Mouse (Mus musculus): Measurements from ENCODE around the gene Lrrk2. TPM values are rescaled to one million over a fixed set of nuclear protein-coding genes. Genes with fewer than 3 reads are reported as not detected.

Gene Lrrk2
- polyA plus RNA-seq, 1 experiment from 2014 or later: 8.3 TPM

DNA sequence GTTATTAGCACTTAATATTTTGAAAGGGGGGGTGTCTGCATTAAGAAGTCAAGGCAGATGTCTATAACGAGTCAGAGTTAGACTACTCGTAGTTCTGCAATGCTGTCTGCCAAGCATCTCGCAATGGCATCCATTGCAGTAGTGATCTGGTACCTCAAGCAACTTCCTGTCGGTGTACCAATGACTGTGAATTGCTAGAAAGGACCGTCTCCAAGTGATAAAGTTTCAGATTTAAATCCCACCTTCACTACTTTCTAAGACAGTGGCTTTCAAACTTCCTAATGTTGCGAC, 12.0 kb upstream of the Lrrk2 start:
- no peaks in the 10 kb centered on the region for H3K9me3 ChIP-seq (ENCODE audit: low read depth, low read length)
- H3K4me1 ChIP-seq (ENCODE audit: insufficient read depth): no peaks in the 10 kb centered on the region
- H3K27ac ChIP-seq (ENCODE audit: low read depth): no peak overlapping the region
- ATAC-seq (ENCODE audit: insufficient read depth): no peak
- H3K4me3 ChIP-seq (ENCODE audit: low read depth, low read length): no peak overlapping the region
- no peak for DNase-seq
- H3K36me3 ChIP-seq (ENCODE audit: insufficient read depth): no peaks in the 10 kb centered on the region
- no peak overlapping the region for H3K4me2 ChIP-seq
- TF ChIP-seq CTCF (IDR thresholded peaks at IDR 0.05; ENCODE audit: low read depth): no peak
- WGBS: 73% methylated on average over 6 of the region's 6 CpGs
- H3K27me3 ChIP-seq (ENCODE audit: insufficient read depth, low read length): no peaks in the 10 kb centered on the region
- H3K9ac ChIP-seq: no peak overlapping the region

DNA sequence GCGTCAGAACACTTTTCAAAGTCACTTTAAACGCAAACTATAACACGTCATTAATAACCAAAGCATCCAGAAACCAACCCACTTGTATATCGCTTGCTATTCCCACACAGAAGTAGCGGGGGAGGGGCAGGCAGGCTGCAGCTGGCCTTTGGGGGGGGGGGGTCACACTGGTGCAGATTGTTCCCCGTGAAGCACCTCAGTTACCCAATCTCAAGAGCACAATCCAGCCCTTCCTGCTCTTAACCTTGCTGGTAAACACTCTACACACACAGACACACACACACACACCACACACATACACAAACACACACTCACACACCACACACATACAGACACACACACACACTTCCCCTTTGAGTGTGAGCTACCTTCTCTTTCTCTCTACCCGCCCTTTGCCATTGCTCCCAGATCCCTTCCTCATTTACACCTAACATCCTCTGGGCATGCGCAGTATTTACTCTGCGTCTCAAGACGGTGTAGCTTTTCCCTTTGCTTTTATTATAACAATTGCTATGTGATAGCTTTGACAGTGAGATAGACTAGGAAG, 8.3 kb upstream of the Lrrk2 start:
- Histone ChIP-seq H3K36me3 (ENCODE audit: insufficient read depth) (no peaks in the 10 kb centered on the region), H3K9me3 (ENCODE audit: low read depth, low read length) (no peaks in the 10 kb centered on the region), H3K4me1 (ENCODE audit: insufficient read depth) (no peaks in the 10 kb centered on the region), H3K4me2 (no peak overlapping the region), H3K4me3 (ENCODE audit: low read depth, low read length) (no peak overlapping the region), H3K27me3 (ENCODE audit: insufficient read depth, low read length) (no peaks in the 10 kb centered on the region), H3K27ac (ENCODE audit: low read depth) (no peak overlapping the region), H3K9ac (no peak overlapping the region)
- WGBS: 57% methylated on average over 10 of the region's 10 CpGs
- TF ChIP-seq CTCF (IDR thresholded peaks at IDR 0.05; ENCODE audit: low read depth): no peak
- DNase-seq: no peak
- peak; percentile 47; the same call in 1 of the 2 replicates for ATAC-seq (ENCODE audit: insufficient read depth)

DNA sequence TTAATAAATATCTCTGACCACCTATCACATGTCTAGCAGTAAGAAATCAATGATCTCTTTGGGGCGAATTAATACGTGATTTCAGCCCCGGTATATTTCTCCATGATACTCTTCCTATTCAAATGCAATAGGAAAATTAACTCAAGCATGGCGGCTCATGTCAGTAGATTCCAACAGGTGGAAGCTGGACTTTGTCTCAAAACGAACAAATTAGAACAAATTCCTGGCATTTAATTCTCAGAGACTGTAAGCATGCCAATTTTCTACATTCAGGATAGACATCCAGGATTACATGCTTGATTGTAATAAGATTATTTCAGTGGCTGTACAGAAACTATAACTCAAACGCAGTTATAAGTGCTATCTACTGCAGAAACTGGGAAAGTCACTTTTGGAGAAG, 7.4 kb upstream of the Lrrk2 start:
- ATAC-seq (ENCODE audit: insufficient read depth) (no peak), DNase-seq (no peak)
- H3K36me3 ChIP-seq (ENCODE audit: insufficient read depth): no peaks in the 10 kb centered on the region
- no peak overlapping the region for H3K27ac ChIP-seq (ENCODE audit: low read depth)
- no peak overlapping the region for H3K9ac ChIP-seq
- 79% methylated on average over 6 of the region's 6 CpGs for WGBS
- H3K9me3 ChIP-seq (ENCODE audit: low read depth, low read length): no peaks in the 10 kb centered on the region
- TF ChIP-seq CTCF (IDR thresholded peaks at IDR 0.05; ENCODE audit: low read depth): no peak
- H3K4me1 ChIP-seq (ENCODE audit: insufficient read depth): no peaks in the 10 kb centered on the region
- no peak overlapping the region for H3K4me3 ChIP-seq (ENCODE audit: low read depth, low read length)
- no peaks in the 10 kb centered on the region for H3K27me3 ChIP-seq (ENCODE audit: insufficient read depth, low read length)
- no peak overlapping the region for H3K4me2 ChIP-seq

DNA sequence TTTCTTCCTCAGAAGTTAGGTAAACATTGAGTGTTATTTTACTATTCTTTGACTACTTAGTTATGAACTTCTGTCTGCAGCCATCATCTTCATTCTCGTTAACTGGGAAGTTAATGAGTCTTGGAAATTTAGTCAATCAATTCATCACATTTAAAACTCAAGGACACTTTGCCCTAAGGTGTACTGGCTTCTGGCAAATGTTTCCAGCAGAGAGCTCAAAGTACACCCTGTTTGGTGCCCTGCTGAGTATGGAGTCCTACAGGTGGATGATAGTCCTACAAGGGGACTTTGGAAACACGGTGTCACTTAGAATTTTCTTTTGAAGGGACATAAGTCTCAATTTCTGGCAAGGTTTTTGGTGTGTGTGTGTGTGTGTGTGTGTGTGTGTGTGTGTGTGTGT, 1.8 kb upstream of the Lrrk2 start:
- H3K9ac ChIP-seq: no peak overlapping the region
- H3K4me3 ChIP-seq (ENCODE audit: low read depth, low read length): no peak overlapping the region
- ATAC-seq (ENCODE audit: insufficient read depth) (no peak), DNase-seq (no peak)
- H3K4me2 ChIP-seq: no peak overlapping the region
- H3K27ac ChIP-seq (ENCODE audit: low read depth): no peak overlapping the region
- H3K36me3 ChIP-seq (ENCODE audit: insufficient read depth): no peaks in the 10 kb centered on the region
- 0 out of 2 replicates have a peak, but pooled peaks cover 3% of the 10 kb centered on the region for H3K4me1 ChIP-seq (ENCODE audit: insufficient read depth)
- no peaks in the 10 kb centered on the region for H3K9me3 ChIP-seq (ENCODE audit: low read depth, low read length)
- TF ChIP-seq CTCF (IDR thresholded peaks at IDR 0.05; ENCODE audit: low read depth): no peak
- 79% methylated on average over 2 of the region's 2 CpGs for WGBS
- no peaks in the 10 kb centered on the region for H3K27me3 ChIP-seq (ENCODE audit: insufficient read depth, low read length)

DNA sequence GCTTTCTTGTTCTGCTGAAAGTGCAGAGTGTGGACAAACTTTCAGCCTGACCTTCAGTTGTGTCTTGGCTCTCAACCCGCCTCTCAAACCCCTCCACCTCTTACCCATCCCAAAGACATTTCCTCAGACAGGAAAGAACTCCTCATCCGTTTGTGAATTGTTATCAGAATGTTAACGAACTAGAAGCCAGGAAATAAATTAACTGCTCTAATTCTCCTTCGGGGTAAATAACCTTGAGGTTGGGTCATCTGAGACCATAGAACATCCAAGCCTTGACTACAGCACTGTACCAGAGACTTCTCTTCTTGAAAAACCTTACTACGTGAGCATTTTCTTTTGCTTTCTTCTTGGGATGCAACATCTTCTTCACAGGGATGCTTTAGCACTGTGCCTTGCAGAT, 988 bp upstream of the Lrrk2 start:
- Histone ChIP-seq H3K4me3 (ENCODE audit: low read depth, low read length) (no peak overlapping the region), H3K4me1 (ENCODE audit: insufficient read depth) (0 out of 2 replicates have a peak, but pooled peaks cover 3% of the 10 kb centered on the region), H3K4me2 (peak overlapping the region; percentile 77; the same call in 1 of the 2 replicates), H3K27ac (ENCODE audit: low read depth) (no peak overlapping the region), H3K9me3 (ENCODE audit: low read depth, low read length) (no peaks in the 10 kb centered on the region), H3K27me3 (ENCODE audit: insufficient read depth, low read length) (no peaks in the 10 kb centered on the region), H3K9ac (no peak overlapping the region), H3K36me3 (ENCODE audit: insufficient read depth) (no peaks in the 10 kb centered on the region)
- 64% methylated on average over 5 of the region's 5 CpGs for WGBS
- no peak for ATAC-seq (ENCODE audit: insufficient read depth)
- DNase-seq: no peak
- TF ChIP-seq CTCF (IDR thresholded peaks at IDR 0.05; ENCODE audit: low read depth): no peak

DNA sequence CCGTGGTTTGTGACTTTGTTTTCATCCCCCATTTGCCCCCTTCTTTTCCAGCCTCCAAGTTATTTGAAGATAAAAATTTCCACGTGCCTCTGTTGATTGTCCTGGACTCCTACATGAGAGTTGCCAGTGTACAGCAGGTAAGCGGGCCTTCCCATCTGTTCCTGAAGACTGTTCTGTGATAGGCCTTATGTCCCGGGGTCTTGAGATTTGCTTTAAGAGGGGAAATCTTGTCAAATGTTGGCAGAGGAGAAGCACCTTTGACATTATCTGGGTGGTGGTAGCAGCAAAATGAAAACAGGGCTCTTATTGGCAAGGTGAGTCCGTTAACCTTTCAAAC, 562 bp downstream of the Lrrk2 start:
- Histone ChIP-seq H3K36me3 (ENCODE audit: insufficient read depth) (no peaks in the 10 kb centered on the region), H3K27me3 (ENCODE audit: insufficient read depth, low read length) (no peaks in the 10 kb centered on the region), H3K4me1 (ENCODE audit: insufficient read depth) (0 out of 2 replicates have a peak, but pooled peaks cover 3% of the 10 kb centered on the region), H3K4me3 (ENCODE audit: low read depth, low read length) (peak overlapping the region; percentile 54), H3K9me3 (ENCODE audit: low read depth, low read length) (no peaks in the 10 kb centered on the region), H3K4me2 (peak overlapping the region; percentile 77), H3K27ac (ENCODE audit: low read depth) (peak overlapping the region; percentile 69), H3K9ac (peak overlapping the region; percentile 70)
- 14% methylated on average over 5 of the region's 5 CpGs for WGBS
- DNase-seq: no peak
- ATAC-seq (ENCODE audit: insufficient read depth): peak; percentile 16
- no peak for TF ChIP-seq CTCF (IDR thresholded peaks at IDR 0.05; ENCODE audit: low read depth)

DNA sequence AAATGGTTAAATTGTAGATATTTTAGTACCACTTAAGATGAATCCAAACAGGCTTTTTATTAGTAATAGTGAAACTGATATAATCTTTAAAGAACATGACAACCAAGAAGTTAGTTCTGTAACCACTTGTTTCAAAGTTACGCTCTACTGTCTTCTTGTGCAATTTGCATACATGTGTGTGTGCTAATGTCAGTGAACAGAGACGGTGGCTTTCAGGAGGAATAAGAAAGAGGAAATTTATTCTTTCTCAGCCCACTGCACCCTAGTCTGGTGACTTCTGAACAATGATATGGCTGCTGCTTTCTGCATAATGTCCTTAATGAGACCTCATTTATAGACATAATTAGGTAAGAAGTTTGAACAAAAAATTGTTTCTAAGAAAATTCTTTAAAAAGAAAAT, 7.1 kb downstream of the Lrrk2 start:
- 81% methylated on average over 2 of the region's 2 CpGs for WGBS
- no peak overlapping the region for H3K4me3 ChIP-seq (ENCODE audit: low read depth, low read length)
- no peak overlapping the region for H3K4me2 ChIP-seq
- DNase-seq: no peak
- H3K4me1 ChIP-seq (ENCODE audit: insufficient read depth): no peaks in the 10 kb centered on the region
- no peak for TF ChIP-seq CTCF (IDR thresholded peaks at IDR 0.05; ENCODE audit: low read depth)
- H3K27me3 ChIP-seq (ENCODE audit: insufficient read depth, low read length): no peaks in the 10 kb centered on the region
- no peaks in the 10 kb centered on the region for H3K9me3 ChIP-seq (ENCODE audit: low read depth, low read length)
- H3K36me3 ChIP-seq (ENCODE audit: insufficient read depth): peaks cover 4% of the 10 kb centered on the region; the same call in 1 of the 2 replicates
- H3K27ac ChIP-seq (ENCODE audit: low read depth): no peak overlapping the region
- ATAC-seq (ENCODE audit: insufficient read depth): no peak
- no peak overlapping the region for H3K9ac ChIP-seq
